Mouse (Mus musculus): Measurements from ENCODE around the gene Itpr3. TPM values are rescaled to one million over a fixed set of nuclear protein-coding genes. Genes with fewer than 3 reads are reported as not detected.

Gene Itpr3
- polyA plus RNA-seq, 1 experiment = not detected

GRCm38 (mm10) chr17:27133551-27134141 is 76.5 kb downstream of the Itpr3 start, which contains the start of gene Uqcc2:
Gene Uqcc2 (minus strand): TSS chr17:27133916.
- under 1% methylated on average over 46 of the region's 46 CpGs for WGBS
- peaks cover 57% of the 10 kb centered on the region for H3K4me1 ChIP-seq (ENCODE audit: control insufficient read depth, insufficient read depth, low read length)
- peak within 1 kb of the TSS; percentile 70 for H3K27ac ChIP-seq (ENCODE audit: insufficient read depth, low read depth, low read length)
- TF ChIP-seq CTCF (IDR thresholded peaks at IDR 0.05; ENCODE audit: insufficient read depth, low read depth, low read length) (peak; percentile 33; the same call in 1 of the 2 replicates), POLR2A (IDR thresholded peaks at IDR 0.05; ENCODE audit: insufficient read depth, low read depth, low read length) (peak; percentile 98)
- peak within 1 kb of the TSS; percentile 63 for H3K4me3 ChIP-seq (ENCODE audit: insufficient read depth, low read depth, low read length)

GRCm38 (mm10) chr17:27134187-27134586 is 77.1 kb downstream of the Itpr3 start:
- Histone ChIP-seq H3K27ac (ENCODE audit: insufficient read depth, low read depth, low read length) (peak overlapping the region; percentile 63), H3K4me1 (ENCODE audit: control insufficient read depth, insufficient read depth, low read length) (peaks cover 59% of the 10 kb centered on the region), H3K4me3 (ENCODE audit: insufficient read depth, low read depth, low read length) (peak overlapping the region; percentile 63)
- WGBS = 14% methylated on average over 9 of the region's 9 CpGs
- TF ChIP-seq POLR2A (IDR thresholded peaks at IDR 0.05; ENCODE audit: insufficient read depth, low read depth, low read length) (no peak), CTCF (IDR thresholded peaks at IDR 0.05; ENCODE audit: insufficient read depth, low read depth, low read length) (no peak)

DNA sequence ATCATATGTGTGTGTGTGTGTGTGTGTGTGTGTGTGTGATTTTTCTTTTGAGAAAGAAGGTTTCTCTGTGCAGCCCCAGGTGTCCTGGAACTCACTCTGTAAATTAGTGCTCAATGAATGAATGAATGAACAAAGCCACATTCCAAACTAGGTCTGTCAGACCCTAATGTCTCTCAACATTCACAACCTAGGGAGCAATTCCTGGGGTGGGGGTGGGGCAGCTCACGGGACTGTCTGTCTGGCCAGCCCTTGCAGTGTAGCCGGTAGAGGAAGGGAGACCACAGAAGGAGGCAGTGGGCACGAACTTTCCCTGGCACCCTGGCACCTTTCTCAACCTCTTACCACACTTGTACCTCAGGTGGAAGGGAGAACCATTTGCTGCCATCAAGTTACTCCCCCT is 77.6 kb downstream of the Itpr3 start:
- Histone ChIP-seq H3K4me3 (ENCODE audit: insufficient read depth, low read depth, low read length) (no peak overlapping the region), H3K27ac (ENCODE audit: insufficient read depth, low read depth, low read length) (0 out of 2 replicates have a peak overlapping the region, but pooled peaks have one; percentile 17), H3K4me1 (ENCODE audit: control insufficient read depth, insufficient read depth, low read length) (peaks cover 58% of the 10 kb centered on the region)
- 28% methylated on average over 3 of the region's 3 CpGs for WGBS
- TF ChIP-seq CTCF (IDR thresholded peaks at IDR 0.05; ENCODE audit: insufficient read depth, low read depth, low read length) (no peak), POLR2A (IDR thresholded peaks at IDR 0.05; ENCODE audit: insufficient read depth, low read depth, low read length) (no peak)

GRCm38 (mm10) chr17:27138396-27138795 is 81.3 kb downstream of the Itpr3 start:
- 34% methylated on average over 9 of the region's 9 CpGs for WGBS
- Histone ChIP-seq H3K4me1 (ENCODE audit: control insufficient read depth, insufficient read depth, low read length) (peaks cover 48% of the 10 kb centered on the region), H3K27ac (ENCODE audit: insufficient read depth, low read depth, low read length) (no peak overlapping the region), H3K4me3 (ENCODE audit: insufficient read depth, low read depth, low read length) (no peak overlapping the region)
- TF ChIP-seq CTCF (IDR thresholded peaks at IDR 0.05; ENCODE audit: insufficient read depth, low read depth, low read length) = no peak
- no peak for TF ChIP-seq POLR2A (IDR thresholded peaks at IDR 0.05; ENCODE audit: insufficient read depth, low read depth, low read length)

GRCm38 (mm10) chr17:27139304-27139703 is 82.2 kb downstream of the Itpr3 start:
- Histone ChIP-seq H3K27ac (ENCODE audit: insufficient read depth, low read depth, low read length) (no peak overlapping the region), H3K4me3 (ENCODE audit: insufficient read depth, low read depth, low read length) (no peak overlapping the region), H3K4me1 (ENCODE audit: control insufficient read depth, insufficient read depth, low read length) (peaks cover 53% of the 10 kb centered on the region)
- WGBS = 53% methylated on average over 7 of the region's 7 CpGs
- no peak for TF ChIP-seq CTCF (IDR thresholded peaks at IDR 0.05; ENCODE audit: insufficient read depth, low read depth, low read length)
- no peak for TF ChIP-seq POLR2A (IDR thresholded peaks at IDR 0.05; ENCODE audit: insufficient read depth, low read depth, low read length)

DNA sequence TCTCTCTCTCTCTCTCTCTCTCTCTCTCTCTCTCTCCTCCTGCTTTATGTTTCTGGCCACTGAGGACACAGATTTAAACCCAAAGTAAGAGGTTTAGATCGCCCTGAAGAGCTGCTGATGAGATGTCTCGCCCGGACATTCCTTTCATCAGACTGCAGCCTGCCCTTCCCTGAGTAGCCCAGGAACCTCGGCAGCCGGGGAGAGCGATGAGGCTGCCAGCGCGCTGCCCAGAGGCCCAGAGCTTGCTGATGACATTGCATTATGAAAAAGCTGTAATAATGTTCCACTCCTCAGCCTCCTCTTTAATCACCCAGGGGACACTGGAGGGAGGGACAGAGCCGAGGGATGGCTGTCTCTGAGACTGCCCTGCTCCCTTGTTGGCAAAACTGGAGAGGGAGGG is 83.2 kb downstream of the Itpr3 start:
- Histone ChIP-seq H3K27ac (ENCODE audit: insufficient read depth, low read depth, low read length) (no peak overlapping the region), H3K4me1 (ENCODE audit: control insufficient read depth, insufficient read depth, low read length) (peaks cover 54% of the 10 kb centered on the region), H3K4me3 (ENCODE audit: insufficient read depth, low read depth, low read length) (no peak overlapping the region)
- WGBS = 72% methylated on average over 9 of the region's 9 CpGs
- no peak for TF ChIP-seq POLR2A (IDR thresholded peaks at IDR 0.05; ENCODE audit: insufficient read depth, low read depth, low read length)
- TF ChIP-seq CTCF (IDR thresholded peaks at IDR 0.05; ENCODE audit: insufficient read depth, low read depth, low read length) = no peak

- 31% methylated on average over 10 of the region's 10 CpGs for WGBS
- H3K27ac ChIP-seq (ENCODE audit: insufficient read depth, low read depth, low read length) = peak overlapping the region; percentile 14; the same call in 1 of the 2 replicates
- TF ChIP-seq POLR2A (IDR thresholded peaks at IDR 0.05; ENCODE audit: insufficient read depth, low read depth, low read length) = no peak
- no peak for TF ChIP-seq CTCF (IDR thresholded peaks at IDR 0.05; ENCODE audit: insufficient read depth, low read depth, low read length)
- peaks cover 55% of the 10 kb centered on the region for H3K4me1 ChIP-seq (ENCODE audit: control insufficient read depth, insufficient read depth, low read length)
- no peak overlapping the region for H3K4me3 ChIP-seq (ENCODE audit: insufficient read depth, low read depth, low read length)
Observed at GRCm38 (mm10) chr17:27141971-27142450, 84.9 kb downstream of the Itpr3 start.

DNA sequence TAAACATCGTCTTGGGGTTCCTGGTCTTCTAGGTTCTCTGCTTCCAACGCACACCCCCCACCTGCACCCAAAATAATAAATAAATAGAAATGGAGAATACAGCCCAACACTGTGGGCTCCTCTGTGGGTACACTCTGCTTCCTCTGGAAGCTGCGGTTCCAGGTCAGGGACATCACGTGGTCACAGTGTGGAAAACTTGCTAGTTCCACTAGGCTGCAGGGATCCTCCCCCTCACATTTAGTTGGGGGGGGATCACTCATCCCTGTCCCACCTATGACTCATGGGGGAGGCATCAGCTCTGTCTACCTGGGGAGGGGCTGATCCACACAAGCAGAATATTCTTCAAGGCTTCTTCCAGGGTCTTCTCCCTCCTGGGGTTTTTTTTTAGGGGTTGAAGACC is 87.0 kb downstream of the Itpr3 start:
- Histone ChIP-seq H3K27ac (ENCODE audit: insufficient read depth, low read depth, low read length) (peak overlapping the region; percentile 7; the same call in 1 of the 2 replicates), H3K4me1 (ENCODE audit: control insufficient read depth, insufficient read depth, low read length) (peaks cover 46% of the 10 kb centered on the region), H3K4me3 (ENCODE audit: insufficient read depth, low read depth, low read length) (no peak overlapping the region)
- WGBS = 58% methylated on average over 4 of the region's 4 CpGs
- TF ChIP-seq CTCF (IDR thresholded peaks at IDR 0.05; ENCODE audit: insufficient read depth, low read depth, low read length) (no peak), POLR2A (IDR thresholded peaks at IDR 0.05; ENCODE audit: insufficient read depth, low read depth, low read length) (no peak)

- WGBS = 38% methylated on average over 8 of the region's 8 CpGs
- no peak overlapping the region for H3K4me3 ChIP-seq (ENCODE audit: insufficient read depth, low read depth, low read length)
- H3K27ac ChIP-seq (ENCODE audit: insufficient read depth, low read depth, low read length) = peak overlapping the region; percentile 9; the same call in 1 of the 2 replicates
- H3K4me1 ChIP-seq (ENCODE audit: control insufficient read depth, insufficient read depth, low read length) = peaks cover 33% of the 10 kb centered on the region
- no peak for TF ChIP-seq CTCF (IDR thresholded peaks at IDR 0.05; ENCODE audit: insufficient read depth, low read depth, low read length)
- no peak for TF ChIP-seq POLR2A (IDR thresholded peaks at IDR 0.05; ENCODE audit: insufficient read depth, low read depth, low read length)
Observed at GRCm38 (mm10) chr17:27146323-27146923, 89.3 kb downstream of the Itpr3 start.

Data from olfactory bulb, adult 2 months (tissue).